Mouse (Mus musculus): ENCODE measurements at regions not wholly inside any gene's neighbourhood (a gene's known extent, or its start where the extent isn't known, plus 50 kb on each side); places are given as distances from the start of the nearest gene placed in this dataset.

GRCm38 (mm10) chr12:71768471-71768870, 62.4 kb upstream of the Daam1 start:
- TF ChIP-seq CTCF (conservative IDR thresholded peaks at IDR 0.05; ENCODE audit: low read length), result peak; percentile 66
- TF ChIP-seq POU5F1 (IDR thresholded peaks at IDR 0.05; ENCODE audit: borderline replicate concordance, low read length), result no peak
